Mouse (Mus musculus) cerebral cortex, adult 2 months (tissue): ENCODE measurements around the gene Grid2ip.

ENCODE experiments used
- WGBS: fragments of 180-500 bp; shearing (Covaris S2); methylation state at CpG from one replicate; pipeline ENCODE4 v1.1.7; 2018; 5-methylcytosine and 5-hydroxymethylcytosine counted together

The Grid2ip gene

DNA sequence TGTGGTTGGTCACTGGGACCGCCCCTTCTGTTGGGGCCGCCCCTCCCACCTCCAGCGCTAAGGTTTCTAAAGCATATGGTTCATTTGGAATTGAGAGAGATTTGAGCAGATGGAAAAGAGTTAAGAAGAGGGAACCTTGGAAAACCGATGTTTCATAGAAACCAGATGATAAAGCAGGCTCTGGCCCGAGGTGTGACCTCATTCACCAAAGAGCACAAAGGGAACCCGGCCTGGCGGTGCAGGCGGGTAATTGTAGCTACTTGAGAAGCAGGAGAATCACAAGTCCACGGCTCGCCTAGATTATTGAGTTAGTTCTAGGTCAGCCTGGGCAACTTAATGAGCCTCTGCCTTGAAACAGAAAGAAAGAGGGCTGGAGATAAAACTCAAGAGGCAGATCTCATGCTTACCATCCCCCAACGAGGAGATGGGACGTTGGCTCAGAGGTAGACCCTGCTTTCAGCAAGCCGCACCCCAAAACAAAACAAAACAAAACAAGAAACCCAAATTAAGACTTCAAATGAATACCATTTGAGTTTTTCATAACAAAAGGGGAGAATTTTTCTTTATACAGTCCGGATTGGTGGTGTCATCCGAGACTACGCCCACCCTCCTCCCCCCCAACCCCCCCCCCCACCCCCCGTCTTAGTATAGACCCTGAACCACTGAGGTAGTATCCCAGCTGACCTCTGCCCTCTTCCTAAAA, at the start of gene Grid2ip:
Gene Grid2ip (plus strand): TSS at position 653 of the 703 bp plus-strand sequence.
- WGBS = 29% methylated on average over 17 of the region's 17 CpGs

GRCm38 (mm10) chr5:143308825-143309224, 48.3 kb upstream of the Grid2ip start:
- WGBS = 90% methylated on average over 5 of the region's 5 CpGs

DNA sequence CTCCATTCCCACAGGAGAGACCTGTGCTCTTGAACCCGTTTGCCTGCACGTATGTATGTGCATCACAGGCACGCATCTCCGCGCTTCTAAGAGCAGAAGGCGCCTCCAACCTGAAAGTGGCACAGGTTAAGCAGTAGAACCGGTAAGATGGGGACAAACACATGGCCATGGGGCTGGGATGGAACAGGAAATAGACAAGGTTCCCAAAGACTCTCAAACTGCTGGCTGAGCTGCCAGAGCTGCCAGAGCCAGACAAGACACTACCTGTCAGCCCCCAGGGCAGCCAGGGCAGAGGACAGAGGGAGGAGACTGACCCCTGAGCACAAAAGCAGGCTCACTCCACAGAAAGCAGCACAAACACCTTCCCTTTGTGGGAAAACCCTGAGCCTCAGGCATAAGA, 47.2 kb upstream of the Grid2ip start:
- WGBS = 96% methylated on average over 7 of the region's 7 CpGs

DNA sequence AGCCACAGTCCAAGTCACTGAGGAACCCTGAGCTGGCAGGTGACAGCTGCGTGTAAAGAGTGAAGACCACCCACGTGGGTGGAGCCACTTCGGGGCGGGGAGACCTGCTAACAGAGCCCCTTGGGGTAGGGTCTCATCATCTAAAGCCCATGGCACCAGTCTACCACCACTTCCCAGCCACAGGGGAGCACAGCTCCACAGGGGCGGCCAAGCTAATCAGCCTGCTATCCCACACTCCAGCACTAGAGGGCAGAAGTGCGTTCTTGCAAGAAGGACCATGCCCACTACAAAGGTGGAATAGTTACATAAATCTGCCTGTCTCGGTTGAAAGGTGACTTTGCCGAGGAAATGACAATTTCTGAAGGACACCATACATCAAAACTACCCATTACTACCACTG, 45.3 kb upstream of the Grid2ip start:
- WGBS = 49% methylated on average over 8 of the region's 8 CpGs

DNA sequence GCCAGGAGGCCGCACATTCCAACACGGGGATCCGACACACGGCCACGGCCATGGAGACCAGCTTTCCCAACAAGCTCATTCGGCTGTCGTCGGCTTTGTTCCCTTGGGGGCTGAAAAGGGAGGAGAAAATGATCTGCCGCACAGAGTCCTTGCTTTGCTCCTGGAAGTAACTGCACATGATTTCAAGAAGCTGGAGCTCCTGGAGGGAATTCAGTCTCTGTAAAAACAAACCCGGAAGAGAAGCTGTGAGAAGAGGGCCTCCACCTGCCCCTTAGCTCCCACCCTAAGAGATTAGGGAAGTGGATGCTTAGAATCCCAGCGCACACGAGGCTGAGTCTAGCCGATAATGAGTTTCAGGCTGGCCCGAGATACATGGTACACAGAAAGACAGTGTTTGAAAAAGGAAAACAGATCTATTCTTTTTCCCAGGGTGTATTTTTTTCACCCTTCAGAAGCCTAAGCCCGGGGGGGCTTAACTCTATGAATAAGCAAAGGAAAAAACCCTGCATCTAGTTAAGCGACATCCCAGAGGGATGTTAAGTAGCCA, 42.9 kb upstream of the Grid2ip start:
- WGBS = 2% methylated on average over 16 of the region's 16 CpGs

DNA sequence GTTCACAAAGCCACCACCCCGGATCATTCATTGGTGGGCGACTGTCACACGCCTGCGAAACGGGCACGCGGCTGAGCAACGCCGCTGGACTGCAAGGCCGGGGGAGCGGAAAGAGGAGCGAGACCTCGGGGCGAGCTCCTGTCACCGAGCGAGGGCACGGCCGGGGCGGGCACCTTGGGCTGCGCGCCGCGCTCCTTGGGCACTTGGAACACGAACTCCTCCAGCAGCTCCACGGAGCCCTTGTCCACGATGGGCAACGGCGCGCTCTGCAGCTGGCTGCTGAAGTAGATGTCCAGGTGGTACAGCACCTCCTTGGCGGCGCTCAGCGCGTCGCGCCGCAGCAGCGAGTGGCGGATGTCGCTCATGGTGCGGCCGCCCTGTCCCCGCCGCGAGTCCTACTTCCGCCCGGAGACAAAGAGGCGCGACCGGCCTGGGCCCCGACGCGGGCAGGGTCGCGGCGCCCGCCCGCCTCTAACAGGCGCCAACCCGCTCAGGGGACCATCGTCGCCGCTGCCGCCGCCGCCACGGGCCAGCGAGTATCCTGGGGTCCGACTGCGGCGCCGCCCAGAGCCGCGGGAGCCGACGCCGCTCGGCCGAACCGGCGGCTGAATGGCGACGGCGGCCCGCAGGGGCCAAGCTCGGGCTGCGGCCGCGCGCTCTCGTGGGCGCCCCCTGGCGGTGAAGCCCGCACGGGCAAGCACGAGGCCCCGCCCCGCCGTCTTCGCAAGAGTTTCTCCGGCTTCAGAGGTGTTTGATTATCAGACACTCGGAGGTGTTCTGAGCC, 42.2 kb upstream of the Grid2ip start, which contains the start of gene E130309D02Rik:
Gene E130309D02Rik (minus strand): TSS at position 631 of the 784 bp plus-strand sequence.
- WGBS = under 1% methylated on average over 100 of the region's 101 CpGs

DNA sequence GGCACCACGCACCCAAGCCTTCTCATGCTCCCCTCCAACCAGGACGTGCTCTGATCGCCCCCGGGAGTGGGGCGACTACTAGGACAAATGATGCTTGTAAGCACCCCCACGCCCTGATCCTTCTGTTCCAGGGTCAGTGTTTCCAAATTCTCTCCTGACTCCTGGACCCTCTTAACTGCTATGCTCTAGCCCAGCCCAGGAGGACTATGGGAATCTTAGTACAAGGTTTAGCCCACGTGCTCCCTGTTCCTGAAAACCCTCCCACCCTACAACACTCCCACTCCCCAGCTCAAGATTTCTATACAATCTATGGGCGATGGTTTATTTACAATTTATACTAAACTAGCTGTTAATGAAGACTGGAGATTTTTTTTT, 41.6 kb upstream of the Grid2ip start:
- 17% methylated on average over 8 of the region's 8 CpGs for WGBS

- WGBS = 71% methylated on average over 5 of the region's 5 CpGs
Observed at GRCm38 (mm10) chr5:143316605-143317287, 40.4 kb upstream of the Grid2ip start.

DNA sequence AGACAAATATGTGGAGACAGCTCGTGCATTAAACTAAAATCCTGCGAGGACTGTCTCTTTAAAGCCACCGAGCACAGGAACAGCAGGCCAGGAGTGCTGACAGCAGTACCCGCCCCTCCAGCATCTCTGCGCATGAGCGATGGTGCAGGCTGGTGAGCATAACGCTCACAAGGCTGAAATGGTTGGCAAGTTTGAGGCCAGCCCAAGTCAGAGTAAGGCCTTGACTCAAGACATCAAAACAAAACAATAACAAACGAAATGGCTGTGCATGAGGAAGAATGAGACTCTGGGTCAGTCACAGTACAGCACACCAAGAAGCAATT, 39.9 kb upstream of the Grid2ip start:
- WGBS = 86% methylated on average over 8 of the region's 8 CpGs

GRCm38 (mm10) chr5:143328690-143329495, 28.2 kb upstream of the Grid2ip start, which contains the start of gene Zdhhc4:
Zdhhc4 (minus strand) TSS chr5:143329256.
- under 1% methylated on average over 57 of the region's 57 CpGs for WGBS

DNA sequence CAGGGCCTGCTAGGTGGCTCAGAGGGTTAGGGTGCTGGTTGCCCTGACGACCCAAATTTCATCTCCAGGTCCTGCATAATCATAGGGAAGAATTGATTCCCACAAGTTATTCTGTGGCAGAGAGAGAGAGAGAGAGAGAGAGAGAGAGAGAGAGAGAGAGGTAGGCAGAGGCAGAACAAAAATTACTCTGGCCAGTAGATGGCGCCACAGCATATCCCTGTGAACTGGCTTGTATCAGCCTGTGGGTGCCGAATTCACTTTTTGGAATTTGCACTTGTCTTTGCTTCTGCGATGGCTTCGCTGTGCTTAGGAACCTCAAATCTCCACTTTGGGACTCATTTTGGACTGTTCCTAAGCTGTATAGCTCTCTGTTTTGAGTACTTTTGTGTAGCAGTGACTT, 23.3 kb upstream of the Grid2ip start:
- WGBS = 3% methylated on average over 5 of the region's 5 CpGs

DNA sequence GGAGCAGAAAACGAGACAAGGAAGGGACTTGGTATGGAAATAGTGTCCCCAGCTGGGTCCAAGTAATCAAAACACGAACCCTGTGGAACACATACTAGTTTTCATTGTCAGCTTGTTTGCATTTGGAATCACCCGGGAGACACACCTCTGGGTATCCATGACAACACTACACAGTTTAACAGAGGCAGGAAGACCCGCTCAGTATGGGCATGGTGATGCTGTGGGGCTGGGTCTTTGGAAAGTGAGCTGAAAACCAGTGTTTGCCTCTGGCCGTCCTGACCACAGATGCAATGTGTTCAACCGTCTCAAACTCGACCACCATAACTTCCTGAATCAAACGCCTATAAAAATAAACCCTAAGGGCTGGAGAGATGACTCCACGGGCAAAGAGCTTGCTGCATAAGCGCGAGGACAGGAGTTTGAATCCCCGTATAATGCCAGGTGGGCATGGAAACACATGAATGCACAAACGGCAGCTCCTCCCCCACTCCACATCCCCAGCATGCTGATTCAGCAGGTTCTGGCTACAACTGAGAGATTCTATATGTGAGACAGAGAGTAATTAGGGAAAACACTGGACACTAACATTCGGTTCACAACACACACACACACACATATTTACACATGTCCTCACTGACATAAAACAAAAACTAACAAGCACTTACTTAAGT, 22.6 kb upstream of the Grid2ip start:
- WGBS = 53% methylated on average over 14 of the region's 14 CpGs

DNA sequence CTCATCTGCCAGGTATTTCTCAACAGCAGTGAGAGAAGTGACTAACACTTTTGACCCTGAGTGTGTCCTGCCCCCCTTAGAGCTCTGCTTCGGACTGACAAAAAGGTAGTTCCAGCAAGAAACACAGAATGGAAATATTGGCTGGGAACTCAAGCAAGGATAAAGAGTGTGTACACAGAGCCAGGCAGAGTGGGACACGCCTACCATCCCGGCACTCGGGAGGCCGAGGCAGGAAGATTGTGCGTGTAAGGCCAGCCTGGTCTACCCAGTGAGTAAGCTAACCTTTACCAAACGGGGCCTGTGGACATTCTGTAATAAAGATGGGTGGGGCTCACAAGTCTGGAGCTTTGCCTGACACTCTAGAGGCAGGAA, 22.1 kb upstream of the Grid2ip start:
- WGBS = 77% methylated on average over 7 of the region's 7 CpGs

DNA sequence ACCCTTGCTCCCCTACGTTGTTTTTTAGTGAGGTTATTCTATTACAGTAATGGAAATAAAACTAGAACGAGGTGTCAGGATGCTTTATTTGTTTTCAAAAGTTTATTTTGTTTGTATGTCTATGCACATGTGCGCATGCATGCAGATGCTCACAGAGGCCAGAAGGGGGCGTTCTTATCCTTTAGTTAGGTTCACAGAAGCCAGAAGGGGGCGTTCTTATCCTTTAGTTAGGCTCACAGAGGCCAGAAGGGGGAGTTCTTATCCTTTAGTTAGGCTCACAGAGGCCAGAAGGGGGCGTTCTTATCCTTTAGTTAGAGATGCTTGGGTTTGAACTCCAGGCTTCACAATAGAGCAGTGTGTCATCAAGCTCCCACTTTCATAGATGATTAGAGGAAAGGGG, 20.6 kb upstream of the Grid2ip start:
- WGBS = 59% methylated on average over 6 of the region's 6 CpGs

DNA sequence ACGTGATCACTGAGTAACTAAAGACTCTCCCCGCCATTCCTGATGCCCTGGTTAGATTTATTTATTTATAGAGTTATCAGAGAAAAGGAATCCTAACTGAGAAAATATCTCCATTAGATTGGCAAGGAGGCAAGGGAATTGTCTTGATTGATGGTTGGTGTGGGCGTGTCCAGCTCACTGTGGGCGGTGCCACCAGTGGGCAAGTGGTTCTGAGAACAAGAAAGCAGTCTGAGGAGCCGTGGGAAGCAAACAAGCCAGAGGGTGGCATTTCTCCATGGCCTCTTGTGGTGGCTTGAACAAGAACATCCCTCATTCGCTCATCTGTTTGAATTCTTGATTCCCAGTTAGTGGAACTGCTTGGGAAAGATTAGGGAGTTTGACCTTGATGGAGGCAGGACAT, 17.5 kb upstream of the Grid2ip start:
- 53% methylated on average over 6 of the region's 6 CpGs for WGBS

- 48% methylated on average over 8 of the region's 8 CpGs for WGBS
Observed at GRCm38 (mm10) chr5:143346367-143346766, 10.8 kb upstream of the Grid2ip start.

GRCm38 (mm10) chr5:143356017-143356416, 1.1 kb upstream of the Grid2ip start:
- 55% methylated on average over 5 of the region's 5 CpGs for WGBS

DNA sequence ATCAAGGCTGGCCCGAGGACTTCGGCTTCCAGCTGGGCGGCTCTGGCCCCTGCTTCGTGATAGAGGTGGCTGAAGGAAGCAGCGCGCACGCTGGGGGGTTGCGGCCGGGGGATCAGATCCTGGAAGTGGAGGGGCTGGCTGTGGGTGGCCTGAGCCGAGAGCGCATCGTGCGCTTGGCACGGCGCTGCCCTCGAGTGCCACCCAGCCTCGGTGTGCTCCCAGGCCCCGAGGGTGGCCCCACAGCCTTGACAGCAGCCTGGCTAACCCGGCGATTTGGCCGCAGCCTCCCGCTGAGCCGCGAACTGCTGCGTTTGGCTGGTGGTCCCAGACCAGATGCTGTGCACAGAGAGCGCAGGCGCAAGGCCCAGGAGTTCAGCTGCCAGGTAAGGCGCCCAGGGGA, 426 bp downstream of the Grid2ip start:
- 18% methylated on average over 28 of the region's 28 CpGs for WGBS

DNA sequence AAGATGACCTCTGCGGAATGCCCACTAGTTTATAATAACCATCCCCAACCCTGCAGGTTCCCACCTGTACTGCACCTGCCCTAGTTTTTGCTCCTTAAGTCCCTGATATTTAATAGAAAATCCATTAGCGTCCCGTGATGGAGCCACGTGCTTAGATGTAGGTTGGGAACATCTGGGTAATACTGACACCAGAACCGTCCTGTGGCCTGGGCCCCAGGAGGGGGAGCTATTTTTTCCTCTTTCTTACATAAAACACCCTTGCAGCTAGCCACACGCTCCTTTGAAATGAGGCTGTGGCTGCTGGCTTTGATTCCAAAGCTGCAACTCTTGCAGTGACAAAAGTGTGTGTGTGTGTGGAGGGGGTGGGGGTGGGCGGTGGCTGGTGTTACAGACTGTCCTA, 2.1 kb downstream of the Grid2ip start:
- 32% methylated on average over 7 of the region's 7 CpGs for WGBS

DNA sequence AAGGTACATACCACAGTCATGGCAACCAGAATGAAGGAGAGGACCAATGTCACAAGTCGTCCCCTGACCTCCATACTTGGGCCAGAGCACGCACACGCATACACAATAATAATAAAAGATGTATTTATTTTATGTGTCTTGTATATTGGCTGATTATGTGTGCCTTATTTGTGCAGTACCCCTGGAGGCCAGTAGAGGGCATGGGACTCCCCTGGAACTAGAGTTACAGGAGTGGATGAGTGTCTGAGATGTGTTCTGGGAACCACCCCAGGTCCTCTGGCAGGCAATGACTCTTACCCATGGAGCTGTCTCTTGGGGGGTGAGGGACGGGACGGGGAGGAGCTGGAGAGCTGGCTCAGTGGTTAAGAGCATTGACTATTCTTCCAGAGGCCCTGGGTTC, 2.9 kb downstream of the Grid2ip start:
- WGBS = 76% methylated on average over 5 of the region's 5 CpGs

- 55% methylated on average over 7 of the region's 7 CpGs for WGBS
Observed at GRCm38 (mm10) chr5:143361428-143361827, 4.3 kb downstream of the Grid2ip start.
